Mouse (Mus musculus) left cerebral cortex, postnatal 36 days (tissue): ENCODE results near the gene Glb1l. TPM values are rescaled to one million over a fixed set of nuclear protein-coding genes. Genes with fewer than 3 reads are reported as not detected.

Experiments
- DNase-seq, 2 experiments: peaks; one replicate each; pipeline ENCODE4 v3.0.0; 2021 to 2022; ENCODE audit warnings: low spot score in 2 of 2, mixed read lengths in 1 of 2
- intact Hi-C: fragments of 180-260 bp; cut with DNase I; formaldehyde crosslinking; loops from one replicate; pipeline ENCODE4 v1.15.1; 2025
- microRNA-seq: library from miRNA; unstranded; fragments of <30 nt; microRNA quantifications from one replicate; pipeline ENCODE4 v1.2.0, GENCODE M21; 2022
- total RNA-seq, 2 experiments: library from RNA; stranded (reverse); gene quantifications; 2 replicates each; pipeline ENCODE4 v1.2.3; 2021

The Glb1l gene
- total RNA-seq, 2 experiments from 2014 or later = 10.4 to 15.8 TPM

DNA sequence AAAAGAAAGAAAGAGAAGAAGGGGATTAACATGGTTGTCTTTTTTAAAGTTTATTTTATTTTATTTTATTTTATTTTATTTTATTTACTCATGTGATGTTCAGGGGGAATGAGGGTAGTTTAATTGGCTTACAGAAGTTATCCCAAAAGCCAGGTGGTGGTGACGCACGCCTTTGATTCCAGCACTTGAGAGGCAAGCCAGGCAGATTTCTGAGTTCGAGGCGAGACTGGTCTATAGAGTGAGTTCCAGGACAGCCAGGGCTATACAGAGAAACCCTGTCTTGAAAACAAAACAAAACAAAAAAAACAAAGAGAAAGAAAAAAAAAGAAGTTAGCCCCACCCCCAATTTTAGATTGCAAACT, 50.4 kb downstream of the Glb1l start:
- intact Hi-C loops = no loop called here
- no peak for DNase-seq

DNA sequence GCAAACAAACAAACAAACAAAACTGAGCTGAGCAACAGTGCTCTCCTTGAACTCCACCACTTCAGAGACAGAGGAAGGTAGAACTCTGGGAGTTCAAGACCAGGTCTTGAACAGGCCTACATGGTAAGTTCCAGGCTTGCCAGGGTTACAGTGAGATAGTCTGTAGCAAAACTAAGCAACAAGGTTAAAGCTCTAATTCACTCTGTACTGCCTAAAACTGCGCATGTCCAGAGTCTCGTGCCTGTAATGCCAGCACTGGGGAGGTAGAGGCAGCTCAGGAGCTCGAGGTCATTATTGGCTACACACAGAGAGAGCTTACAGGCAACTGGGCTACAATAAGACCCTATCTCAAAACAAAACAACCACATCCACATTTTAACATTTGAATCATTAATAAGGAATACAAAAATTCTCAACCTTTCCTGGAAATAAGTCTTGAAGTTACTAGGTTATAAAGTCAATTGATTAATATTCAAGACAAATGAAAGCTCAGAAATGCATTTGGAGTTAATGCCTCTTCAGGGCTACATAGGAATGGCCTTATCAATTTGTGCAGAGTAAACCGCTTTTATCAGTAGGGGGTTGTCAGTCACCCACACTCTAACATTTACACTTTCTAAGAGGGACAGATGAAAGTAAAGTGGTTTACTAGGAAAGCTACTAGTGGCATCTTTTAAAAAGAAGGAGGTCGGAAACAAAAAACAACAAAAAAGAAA, 50.9 kb downstream of the Glb1l start:
- DNase-seq = no peak
- intact Hi-C loops = no loop called here

DNA sequence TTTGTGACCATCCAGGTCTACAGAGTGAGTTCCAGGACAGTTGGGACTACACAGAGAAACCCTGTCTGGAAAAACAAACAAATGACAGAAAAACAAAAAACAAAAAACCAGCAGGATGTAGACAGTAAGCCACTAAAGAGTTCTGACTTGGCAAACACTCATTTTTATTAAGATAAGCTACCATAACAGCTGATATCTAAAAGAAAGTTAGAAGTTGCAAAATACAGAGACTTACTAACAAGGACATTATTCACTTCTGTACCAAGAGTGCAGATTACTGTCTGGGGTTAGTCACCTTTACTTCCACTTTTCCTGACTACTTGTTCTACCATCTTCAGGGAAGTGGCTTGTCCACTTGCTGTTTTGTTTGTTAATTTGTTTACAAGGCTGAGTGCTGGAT, 51.6 kb downstream of the Glb1l start:
- intact Hi-C loops = no loop called here
- no peak for DNase-seq

DNA sequence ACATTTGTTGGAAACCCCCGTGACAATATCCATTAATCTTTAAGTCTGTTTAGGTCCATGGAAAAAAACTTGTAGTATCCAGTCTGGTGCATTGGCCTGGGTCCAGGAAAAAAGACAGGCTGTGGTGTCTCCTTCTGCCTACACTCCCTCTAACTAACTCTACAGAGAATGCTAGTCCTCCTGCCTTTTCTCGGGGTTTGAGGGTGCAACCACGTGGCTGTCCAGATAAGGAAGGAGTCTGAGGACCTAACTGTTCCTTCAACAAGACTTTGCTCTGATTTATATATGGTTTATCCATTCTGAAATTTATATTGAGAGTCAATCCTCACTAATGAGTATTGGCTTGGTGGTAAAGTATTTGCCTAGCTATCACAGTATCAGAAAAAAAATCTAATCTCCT, 54.8 kb downstream of the Glb1l start:
- DNase-seq = no peak
- intact Hi-C loops = no loop called here

DNA sequence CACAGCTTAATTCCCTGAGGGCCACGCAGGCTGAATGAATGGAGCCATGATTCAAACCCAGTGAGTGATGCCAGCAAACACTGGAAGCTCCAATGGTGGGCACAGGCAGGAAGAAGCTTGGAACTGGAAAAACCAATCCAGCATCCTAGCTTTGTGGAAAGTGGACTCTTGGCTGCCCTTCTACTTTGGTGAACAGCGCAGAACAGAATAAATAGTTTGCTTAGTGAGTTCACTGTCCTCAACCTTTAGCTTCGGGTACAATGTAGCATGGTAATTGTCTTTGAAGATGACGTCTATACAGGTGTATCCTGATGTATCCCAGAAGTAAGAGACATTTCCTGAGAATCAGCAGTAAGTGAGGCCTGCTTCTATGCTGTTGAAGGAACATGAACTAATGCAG, 61.9 kb downstream of the Glb1l start:
- intact Hi-C loops = no loop called here
- no peak for DNase-seq

Small RNA genes within 50 kb of the gene (microRNA-seq; reads per million reads assigned to microRNA genes)
- not detected for gene Gm27943

Other genes starting within 250 kb of the Glb1l start
- gene Nhej1, start 85.6 kb downstream of the Glb1l start, total RNA-seq = 1 to 10 TPM; 1.7 to 3.4 TPM
- under 1 TPM; 0.84 to 0.88 TPM for gene Slc23a3, start 76.9 kb downstream of the Glb1l start, total RNA-seq
- gene Cnppd1, start 68.1 kb downstream of the Glb1l start, total RNA-seq = 10 to 100 TPM; 28.8 to 32.6 TPM
- gene Retreg2, start 68.0 kb downstream of the Glb1l start, total RNA-seq = 100 to 1,000 TPM; 184 to 202 TPM
- gene Zfand2b, start 42.2 kb downstream of the Glb1l start, total RNA-seq = 10 to 100 TPM; 25.9 to 30.1 TPM
- 10 to 100 TPM; 22.8 to 24.7 TPM for gene Abcb6, start 30.4 kb downstream of the Glb1l start, total RNA-seq
- gene Ankzf1, start 18.7 kb downstream of the Glb1l start, total RNA-seq = 10 to 100 TPM; 21.6 to 31.7 TPM
- 100 to 1,000 TPM; 138 to 146 TPM for gene Atg9a, start 18.6 kb downstream of the Glb1l start, total RNA-seq
- gene Stk16, start within 50 bp of the Glb1l start, total RNA-seq = 10 to 100 TPM; 80.3 to 85.9 TPM
- 100 to 1,000 TPM; 579 to 672 TPM for gene Tuba4a, start 9.1 kb upstream of the Glb1l start, total RNA-seq
- not detected for gene A630095N17Rik, start 21.3 kb upstream of the Glb1l start, total RNA-seq
- 10 to 100 TPM; 91.6 to 97.6 TPM for gene Dnajb2, start 25.6 kb upstream of the Glb1l start, total RNA-seq
- gene Ptprn, start 53.7 kb upstream of the Glb1l start, total RNA-seq = 100 to 1,000 TPM; 468 to 499 TPM
- gene Resp18, start 67.6 kb upstream of the Glb1l start, total RNA-seq = 100 to 1,000 TPM; 122 to 146 TPM
- gene Dnpep, start 107.2 kb upstream of the Glb1l start, total RNA-seq = 10 to 100 TPM; 51.9 to 55.9 TPM
- 1 to 10 TPM in 1 of 2 experiments, under 1 TPM in 1; 0.84 to 1.5 TPM for gene Des, start 149.5 kb upstream of the Glb1l start, total RNA-seq
- 100 to 1,000 TPM; 173 to 212 TPM for gene Speg, start 164.5 kb upstream of the Glb1l start, total RNA-seq
- gene Gmppa, start 225.1 kb upstream of the Glb1l start, total RNA-seq = 10 to 100 TPM; 50.0 to 59.0 TPM
- gene Asic4, start 239.6 kb upstream of the Glb1l start, total RNA-seq = 10 to 100 TPM; 13.2 to 15.7 TPM